Mouse (Mus musculus) E14TG2a.4 (cell line): ENCODE results near the gene Bag5.

Experiments
- CTCF ChIP-seq: conservative IDR thresholded peaks from 2 replicates; pipeline ENCODE4 v1.5.1; 2014; ENCODE audit warnings: low read length
- POU5F1 ChIP-seq: IDR thresholded peaks from 2 replicates; pipeline ENCODE4 v1.6.1; 2014; ENCODE audit warnings: low read length, borderline replicate concordance

DNA sequence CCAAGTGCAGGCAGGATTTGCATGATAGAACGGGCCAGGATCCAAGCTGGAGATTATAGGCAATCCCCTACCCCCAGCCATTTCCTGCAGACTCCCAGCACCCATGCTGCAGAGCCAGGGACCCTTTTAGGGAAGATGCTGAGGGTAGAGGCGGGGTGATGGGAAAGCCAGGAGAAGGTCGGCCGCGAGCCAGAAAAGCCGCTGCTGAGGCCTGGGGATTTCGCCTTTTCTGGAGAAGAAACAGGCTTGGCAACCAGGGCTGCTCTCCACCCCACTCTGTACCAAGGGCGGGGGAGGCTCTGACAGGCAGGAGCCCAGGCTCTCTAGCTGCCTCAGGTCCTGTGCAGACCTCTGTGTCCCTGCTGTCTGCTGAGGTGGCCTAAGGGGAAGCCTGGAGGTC, 31.8 kb downstream of the Bag5 start:
- TF ChIP-seq CTCF (no peak), POU5F1 (no peak)
